Mouse (Mus musculus) spleen, adult 2 months (tissue): ENCODE data around the gene Eif4a1.

Experiments used
- CTCF ChIP-seq: fragments of 200-500 bp; IDR thresholded peaks from 2 replicates; pipeline ENCODE4 v1.5.1; 2011; ENCODE audit warnings: mild to moderate bottlenecking, inconsistent platforms; ENCODE audit not compliant: insufficient read depth, insufficient read length, insufficient replicate concordance; ENCODE audit errors: extremely low read depth
- POLR2A ChIP-seq: fragments of 200-500 bp; IDR thresholded peaks from 2 replicates; pipeline ENCODE4 v1.6.1; 2011; ENCODE audit warnings: low read depth, low read length, inconsistent platforms

GRCm38 (mm10) chr11:69684128-69684745 lies 12.0 kb upstream of the Eif4a1 start:
- no peak for TF ChIP-seq CTCF
- no peak for TF ChIP-seq POLR2A
